Mouse (Mus musculus): ENCODE results near the gene Cenpn. TPM values are rescaled to one million over a fixed set of nuclear protein-coding genes. Genes with fewer than 3 reads are reported as not detected.
A peak's percentile ranks its signal among the peaks of the same experiment; 100 is the strongest.

Cenpn gene
- polyA plus RNA-seq, 1 experiment from 2014 or later = 18.7 TPM

DNA sequence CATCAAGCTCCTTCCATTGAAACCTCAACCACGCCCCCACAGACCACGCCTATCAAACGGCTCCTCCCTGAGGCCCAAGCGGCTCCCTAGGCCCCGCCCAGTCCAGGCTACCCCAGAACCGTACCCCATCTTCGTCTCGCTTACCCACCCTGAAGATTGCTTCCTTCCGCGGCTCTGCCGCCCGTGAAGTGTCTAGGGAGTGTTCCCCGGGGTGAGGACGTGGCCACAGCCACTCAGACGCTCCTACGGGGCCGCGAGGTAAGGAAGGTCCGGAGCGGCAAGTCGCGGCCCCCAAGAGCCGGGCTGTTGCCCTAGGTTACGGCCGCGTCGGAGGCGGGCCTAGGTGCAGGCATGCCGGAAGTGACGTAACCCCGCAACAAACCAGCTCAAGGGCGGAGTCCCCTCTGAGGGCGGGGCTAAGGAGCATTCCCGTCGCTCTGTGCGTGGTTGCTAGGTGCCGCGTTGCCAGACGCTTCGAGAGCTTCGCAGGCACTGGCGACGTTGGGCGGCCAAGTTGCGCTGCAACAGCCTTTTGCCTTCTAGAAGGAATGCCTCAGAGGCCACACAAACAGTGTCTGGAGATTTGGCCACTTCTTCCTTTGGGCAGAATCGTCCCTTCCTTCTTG lies 57.2 kb downstream of the Cenpn start, which contains the start of gene 1700030J22Rik:
1700030J22Rik (minus strand) TSS at position 329 of the 626 bp plus-strand sequence.
- ATAC-seq (replicated peaks; ENCODE audit: low FRiP score, low read depth) (peak; percentile 98), DNase-seq (ENCODE audit: low spot score) (peak; percentile 99)
- WGBS = under 1% methylated on average over 46 of the region's 46 CpGs
- 0 out of 2 replicates have a peak within 1 kb of the TSS, but pooled peaks have one; percentile 11 for H3K27ac ChIP-seq
- H3K9ac ChIP-seq (ENCODE audit: low read depth, low read length) = peak within 1 kb of the TSS; percentile 43
- H3K4me2 ChIP-seq (ENCODE audit: low read length) = peak within 1 kb of the TSS; percentile 62
- no peaks in the 10 kb centered on the region for H3K27me3 ChIP-seq (ENCODE audit: insufficient read depth, low read length)
- no peaks in the 10 kb centered on the region for H3K36me3 ChIP-seq (ENCODE audit: insufficient read depth, low read length)
- TF ChIP-seq CTCF (IDR thresholded peaks at IDR 0.05; ENCODE audit: low read depth) = peak; percentile 42; the same call in 1 of the 2 replicates
- H3K4me3 ChIP-seq (replicated peaks; ENCODE audit: low read depth, low read length) = peak within 1 kb of the TSS; percentile 61
- 0 out of 2 replicates have a peak, but pooled peaks cover 3% of the 10 kb centered on the region for H3K4me1 ChIP-seq (replicated peaks; ENCODE audit: insufficient read depth, low read length)
- H3K9me3 ChIP-seq (replicated peaks; ENCODE audit: low read length) = no peaks in the 10 kb centered on the region

GRCm38 (mm10) chr8:116980117-116980516 lies 58.6 kb downstream of the Cenpn start:
- H3K27me3 ChIP-seq (ENCODE audit: insufficient read depth, low read length) = no peaks in the 10 kb centered on the region
- no peak overlapping the region; the same call in 1 of the 2 replicates for H3K4me2 ChIP-seq (ENCODE audit: low read length)
- 0 out of 2 replicates have a peak, but pooled peaks cover 3% of the 10 kb centered on the region for H3K4me1 ChIP-seq (replicated peaks; ENCODE audit: insufficient read depth, low read length)
- H3K4me3 ChIP-seq (replicated peaks; ENCODE audit: low read depth, low read length) = no peak overlapping the region
- no peak overlapping the region for H3K27ac ChIP-seq
- ATAC-seq (replicated peaks; ENCODE audit: low FRiP score, low read depth) (no peak), DNase-seq (ENCODE audit: low spot score) (peak; percentile 87)
- peak; percentile 80 for TF ChIP-seq CTCF (IDR thresholded peaks at IDR 0.05; ENCODE audit: low read depth)
- H3K9ac ChIP-seq (ENCODE audit: low read depth, low read length) = no peak overlapping the region
- 0 out of 2 replicates have a peak, but pooled peaks cover 5% of the 10 kb centered on the region for H3K36me3 ChIP-seq (ENCODE audit: insufficient read depth, low read length)
- H3K9me3 ChIP-seq (replicated peaks; ENCODE audit: low read length) = no peaks in the 10 kb centered on the region
- WGBS = 10% methylated on average over 4 of the region's 4 CpGs

DNA sequence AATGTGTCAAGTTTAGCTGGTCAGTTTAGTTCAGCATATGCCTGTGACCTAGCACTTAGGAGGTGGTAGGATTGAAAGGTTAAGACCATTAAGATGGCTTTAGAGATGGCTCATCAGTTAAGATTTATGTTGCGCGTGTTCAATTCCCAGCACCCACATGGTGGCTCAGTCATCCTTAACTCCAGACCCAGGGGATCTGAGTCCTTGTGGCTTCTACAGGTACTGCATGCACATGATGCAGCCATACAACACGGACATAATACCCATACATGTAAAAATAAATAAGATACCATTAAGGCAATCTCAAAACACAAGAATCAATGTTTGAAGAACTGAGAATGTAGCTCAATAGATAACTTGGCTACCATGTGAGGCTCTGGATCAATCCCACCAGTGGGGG lies 68.3 kb downstream of the Cenpn start:
- ATAC-seq (replicated peaks; ENCODE audit: low FRiP score, low read depth) = no peak
- Histone ChIP-seq H3K4me3 (replicated peaks; ENCODE audit: low read depth, low read length) (no peak overlapping the region), H3K9me3 (replicated peaks; ENCODE audit: low read length) (no peaks in the 10 kb centered on the region), H3K27ac (no peak overlapping the region), H3K4me2 (ENCODE audit: low read length) (no peak overlapping the region), H3K36me3 (ENCODE audit: insufficient read depth, low read length) (peaks cover 13% of the 10 kb centered on the region; the same call in 1 of the 2 replicates), H3K27me3 (ENCODE audit: insufficient read depth, low read length) (no peaks in the 10 kb centered on the region), H3K9ac (ENCODE audit: low read depth, low read length) (no peak overlapping the region), H3K4me1 (replicated peaks; ENCODE audit: insufficient read depth, low read length) (0 out of 2 replicates have a peak, but pooled peaks cover 8% of the 10 kb centered on the region)
- DNase-seq (ENCODE audit: low spot score) = no peak
- 98% methylated on average over 3 of the region's 3 CpGs for WGBS
- peak; percentile 31; the same call in 1 of the 2 replicates for TF ChIP-seq CTCF (IDR thresholded peaks at IDR 0.05; ENCODE audit: low read depth)

Other genes with a start within 250 kb of the Cenpn start
- gene Cdyl2, start 188.7 kb upstream of the Cenpn start, polyA plus RNA-seq (2015; fragmentation: Nextera tagmentation; extraction: Ambion mirVana) = 8.8 and 10.3 TPM in 2 replicates
- 97.8 and 100 TPM in 2 replicates for gene Cmc2, start 275 bp upstream of the Cenpn start, polyA plus RNA-seq (2015; fragmentation: Nextera tagmentation; extraction: Ambion mirVana)
- gene Atmin, start 21.7 kb downstream of the Cenpn start, polyA plus RNA-seq (2015; fragmentation: Nextera tagmentation; extraction: Ambion mirVana) = 9.7 and 10.3 TPM in 2 replicates
- 1.4 and 1.6 TPM in 2 replicates for gene 1700030J22Rik, start 57.2 kb downstream of the Cenpn start, polyA plus RNA-seq (2015; fragmentation: Nextera tagmentation; extraction: Ambion mirVana)
- gene Gcsh, start 71.8 kb downstream of the Cenpn start, polyA plus RNA-seq (2015; fragmentation: Nextera tagmentation; extraction: Ambion mirVana) = 233 and 239 TPM in 2 replicates
- not detected in 2 replicates for gene Pkd1l2, start 160.7 kb downstream of the Cenpn start, polyA plus RNA-seq (2015; fragmentation: Nextera tagmentation; extraction: Ambion mirVana)
- 0.16 and 0.27 TPM in 2 replicates for gene Bco1, start 174.1 kb downstream of the Cenpn start, polyA plus RNA-seq (2015; fragmentation: Nextera tagmentation; extraction: Ambion mirVana)
- 1.1 and 1.2 TPM in 2 replicates for gene Gan, start 236.4 kb downstream of the Cenpn start, polyA plus RNA-seq (2015; fragmentation: Nextera tagmentation; extraction: Ambion mirVana)